Mouse (Mus musculus): ENCODE data around the gene Samd8. TPM values are rescaled to one million over a fixed set of nuclear protein-coding genes. Genes with fewer than 3 reads are reported as not detected.

The Samd8 gene
- total and polyA plus RNA-seq, 2 experiments from 2014 or later = 24.9 to 62.4 TPM

DNA sequence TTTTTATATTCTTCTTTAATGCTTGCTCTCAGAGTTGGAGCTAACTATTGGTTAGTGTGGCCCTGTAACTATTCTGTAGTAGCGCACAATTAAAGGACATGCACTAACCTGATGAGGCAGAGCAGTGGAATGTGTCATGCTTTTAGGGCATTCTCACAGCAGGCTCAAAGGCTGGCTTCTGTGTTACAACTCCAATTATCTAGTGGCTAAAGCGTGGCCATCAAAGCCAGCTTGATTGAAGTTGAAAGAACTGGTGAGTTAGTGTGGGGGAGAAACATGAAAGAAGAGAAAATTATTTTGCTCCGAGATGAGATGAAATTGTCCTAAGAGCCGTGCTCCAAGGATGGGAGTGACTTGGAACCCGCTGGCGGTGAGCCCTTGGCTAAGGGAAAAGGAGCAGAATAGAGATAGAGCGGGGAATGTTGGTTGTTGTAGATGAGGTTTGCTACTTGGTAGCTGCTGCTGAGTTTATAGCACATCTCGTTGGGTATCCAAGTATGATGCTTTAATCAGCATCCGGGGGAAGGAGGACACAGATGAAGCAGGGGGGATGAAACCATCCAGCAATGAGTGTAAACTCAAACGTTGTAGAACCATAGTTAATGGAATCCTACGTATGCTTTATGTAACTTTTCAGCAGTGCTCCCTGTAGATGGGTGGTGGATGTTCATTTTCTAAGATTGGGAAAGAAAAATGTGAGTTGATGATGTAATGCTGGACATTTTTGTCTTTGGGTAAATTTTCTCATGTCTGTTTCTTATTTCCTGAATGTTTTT is 22.4 kb downstream of the Samd8 start:
- DNase-seq (ENCODE audit: low spot score) (no peak), ATAC-seq (no peak)
- Histone ChIP-seq H3K36me3 (ENCODE audit: insufficient read depth, low read length) (peaks cover 5% of the 10 kb centered on the region; the same call in 1 of the 2 replicates), H3K27me3 (ENCODE audit: insufficient read depth, low read length) (no peaks in the 10 kb centered on the region), H3K4me3 (ENCODE audit: low read length) (no peak overlapping the region), H3K4me1 (ENCODE audit: insufficient read depth, low read length) (peaks cover 3% of the 10 kb centered on the region; the same call in 1 of the 2 replicates), H3K4me2 (ENCODE audit: low read depth, low read length) (no peak overlapping the region), H3K27ac (no peak overlapping the region), H3K9me3 (ENCODE audit: low read length) (no peaks in the 10 kb centered on the region), H3K9ac (replicated peaks; ENCODE audit: low read length) (no peak overlapping the region)
- TF ChIP-seq CTCF (IDR thresholded peaks at IDR 0.05; ENCODE audit: low read depth) = no peak
- WGBS = 83% methylated on average over 11 of the region's 11 CpGs

DNA sequence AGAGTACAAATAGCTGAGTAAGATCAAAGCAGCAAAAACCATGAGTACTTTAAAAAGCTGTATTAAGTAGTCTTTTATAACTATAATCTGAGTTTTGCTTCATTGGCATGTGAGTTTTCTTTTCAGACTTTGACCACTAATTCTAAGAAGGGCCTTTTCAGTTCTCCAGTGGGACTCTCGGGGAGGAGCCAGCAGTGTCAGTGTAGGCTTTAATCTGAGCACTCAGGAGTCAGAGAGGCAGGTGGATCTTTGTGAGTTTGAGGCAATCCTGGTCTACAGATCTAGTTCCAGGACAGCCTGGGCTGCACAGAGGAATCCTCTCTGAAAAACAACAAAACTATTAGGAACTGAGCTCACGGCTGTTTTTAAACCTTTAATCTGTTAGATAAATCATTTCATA is 23.6 kb downstream of the Samd8 start:
- H3K36me3 ChIP-seq (ENCODE audit: insufficient read depth, low read length) = peaks cover 5% of the 10 kb centered on the region; the same call in 1 of the 2 replicates
- H3K9ac ChIP-seq (replicated peaks; ENCODE audit: low read length) = no peak overlapping the region
- 72% methylated on average over 2 of the region's 2 CpGs for WGBS
- no peak overlapping the region for H3K4me2 ChIP-seq (ENCODE audit: low read depth, low read length)
- H3K4me1 ChIP-seq (ENCODE audit: insufficient read depth, low read length) = no peaks in the 10 kb centered on the region
- DNase-seq (ENCODE audit: low spot score) (no peak), ATAC-seq (no peak)
- no peak for TF ChIP-seq CTCF (IDR thresholded peaks at IDR 0.05; ENCODE audit: low read depth)
- H3K4me3 ChIP-seq (ENCODE audit: low read length) = no peak overlapping the region
- H3K27me3 ChIP-seq (ENCODE audit: insufficient read depth, low read length) = no peaks in the 10 kb centered on the region
- H3K9me3 ChIP-seq (ENCODE audit: low read length) = no peaks in the 10 kb centered on the region
- no peak overlapping the region for H3K27ac ChIP-seq

DNA sequence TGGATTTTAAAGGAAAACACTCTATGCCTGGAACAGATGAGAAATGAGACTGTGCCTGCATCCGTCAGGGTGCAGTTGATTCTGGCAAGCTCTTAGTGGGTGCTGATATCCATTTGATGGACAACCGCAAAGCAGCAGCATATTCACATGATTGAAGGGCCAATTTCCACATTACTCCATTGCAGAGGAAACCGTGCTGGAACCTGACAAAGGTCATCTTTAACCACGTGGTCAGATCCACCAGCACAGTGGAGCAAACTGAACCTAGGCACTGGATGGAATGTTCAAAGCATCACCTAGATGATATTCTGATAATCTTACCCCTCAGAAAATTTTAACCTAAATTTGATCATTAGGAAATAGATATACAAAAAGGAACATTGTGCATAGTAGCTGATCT is 25.9 kb downstream of the Samd8 start:
- H3K9me3 ChIP-seq (ENCODE audit: low read length) = no peaks in the 10 kb centered on the region
- H3K4me3 ChIP-seq (ENCODE audit: low read length) = no peak overlapping the region
- WGBS = 91% methylated on average over 4 of the region's 4 CpGs
- H3K27ac ChIP-seq = no peak overlapping the region
- ATAC-seq (no peak), DNase-seq (ENCODE audit: low spot score) (no peak)
- no peaks in the 10 kb centered on the region for H3K4me1 ChIP-seq (ENCODE audit: insufficient read depth, low read length)
- no peaks in the 10 kb centered on the region for H3K27me3 ChIP-seq (ENCODE audit: insufficient read depth, low read length)
- no peak for TF ChIP-seq CTCF (IDR thresholded peaks at IDR 0.05; ENCODE audit: low read depth)
- H3K9ac ChIP-seq (replicated peaks; ENCODE audit: low read length) = no peak overlapping the region
- no peak overlapping the region for H3K4me2 ChIP-seq (ENCODE audit: low read depth, low read length)
- peaks cover 5% of the 10 kb centered on the region; the same call in 1 of the 2 replicates for H3K36me3 ChIP-seq (ENCODE audit: insufficient read depth, low read length)

DNA sequence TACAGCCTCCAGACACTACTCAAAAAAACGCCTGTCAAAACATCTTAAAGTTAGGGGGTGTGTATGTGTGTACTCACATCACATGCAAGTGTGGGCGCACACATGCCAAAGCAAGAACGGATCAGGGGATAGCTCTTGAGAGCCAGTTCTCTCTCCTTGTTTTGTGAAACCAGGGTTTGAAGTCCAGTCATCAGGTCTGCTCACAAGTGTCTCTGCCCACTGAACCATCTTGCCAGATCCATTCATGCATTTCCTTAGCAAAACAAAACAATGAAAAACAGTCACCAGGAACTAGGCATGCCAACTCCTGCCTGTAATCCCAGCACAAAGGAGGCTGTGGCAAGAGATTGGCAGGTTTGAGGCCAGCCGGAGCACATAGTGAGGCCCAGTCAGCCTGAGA is 36.2 kb downstream of the Samd8 start:
- H3K4me2 ChIP-seq (ENCODE audit: low read depth, low read length) = no peak overlapping the region
- no peaks in the 10 kb centered on the region for H3K9me3 ChIP-seq (ENCODE audit: low read length)
- no peak overlapping the region for H3K9ac ChIP-seq (replicated peaks; ENCODE audit: low read length)
- no peak overlapping the region for H3K27ac ChIP-seq
- no peak overlapping the region for H3K4me3 ChIP-seq (ENCODE audit: low read length)
- ATAC-seq (no peak), DNase-seq (ENCODE audit: low spot score) (no peak)
- peaks cover 18% of the 10 kb centered on the region; the same call in 1 of the 2 replicates for H3K36me3 ChIP-seq (ENCODE audit: insufficient read depth, low read length)
- H3K27me3 ChIP-seq (ENCODE audit: insufficient read depth, low read length) = no peaks in the 10 kb centered on the region
- WGBS = 72% methylated on average over 4 of the region's 4 CpGs
- no peak for TF ChIP-seq CTCF (IDR thresholded peaks at IDR 0.05; ENCODE audit: low read depth)
- no peaks in the 10 kb centered on the region for H3K4me1 ChIP-seq (ENCODE audit: insufficient read depth, low read length)

DNA sequence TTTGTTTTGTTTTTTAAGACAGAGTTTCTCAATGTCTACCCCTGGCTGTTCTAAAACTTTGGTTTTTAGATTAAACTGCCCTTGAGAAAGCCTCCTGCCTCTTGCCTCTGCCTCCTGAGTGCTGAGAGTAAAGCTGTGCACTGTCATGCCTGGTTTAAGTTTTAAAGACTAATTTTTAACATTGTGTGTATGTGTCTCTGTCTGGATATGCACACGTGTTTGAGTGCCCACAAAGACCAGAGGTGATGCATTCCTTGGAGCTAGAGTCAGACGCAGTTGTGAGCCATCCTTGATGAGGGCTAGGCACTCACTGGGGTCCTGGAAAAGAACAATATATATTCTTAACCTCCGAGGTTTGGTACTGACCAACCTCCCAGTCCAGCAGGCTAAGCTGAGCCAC is 37.0 kb downstream of the Samd8 start:
- no peaks in the 10 kb centered on the region for H3K27me3 ChIP-seq (ENCODE audit: insufficient read depth, low read length)
- peaks cover 17% of the 10 kb centered on the region; the same call in 1 of the 2 replicates for H3K36me3 ChIP-seq (ENCODE audit: insufficient read depth, low read length)
- 89% methylated on average over 3 of the region's 3 CpGs for WGBS
- no peaks in the 10 kb centered on the region for H3K9me3 ChIP-seq (ENCODE audit: low read length)
- no peaks in the 10 kb centered on the region for H3K4me1 ChIP-seq (ENCODE audit: insufficient read depth, low read length)
- DNase-seq (ENCODE audit: low spot score) (no peak), ATAC-seq (no peak)
- no peak overlapping the region for H3K4me3 ChIP-seq (ENCODE audit: low read length)
- H3K4me2 ChIP-seq (ENCODE audit: low read depth, low read length) = no peak overlapping the region
- TF ChIP-seq CTCF (IDR thresholded peaks at IDR 0.05; ENCODE audit: low read depth) = no peak
- no peak overlapping the region for H3K27ac ChIP-seq
- H3K9ac ChIP-seq (replicated peaks; ENCODE audit: low read length) = no peak overlapping the region

DNA sequence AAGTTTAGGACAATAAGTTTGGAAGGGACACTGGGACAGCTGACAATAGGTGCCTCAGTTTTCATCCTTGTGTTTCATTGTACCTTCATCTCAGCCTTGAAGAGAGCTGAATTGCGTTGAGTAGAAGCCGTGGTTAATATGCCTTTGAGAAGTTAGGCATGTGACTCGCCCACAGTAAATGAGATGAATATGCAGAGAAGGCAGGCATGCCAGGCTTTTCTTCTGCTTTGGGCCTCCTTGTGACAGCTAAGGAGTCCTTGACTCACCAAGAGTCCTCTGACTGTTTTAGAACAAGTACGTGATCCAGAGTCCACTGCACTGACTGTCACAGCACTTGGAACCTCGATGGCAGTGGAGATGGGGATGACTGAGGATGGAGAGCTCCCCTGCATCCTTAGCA is 37.8 kb downstream of the Samd8 start:
- no peaks in the 10 kb centered on the region for H3K4me1 ChIP-seq (ENCODE audit: insufficient read depth, low read length)
- no peak overlapping the region for H3K4me3 ChIP-seq (ENCODE audit: low read length)
- DNase-seq (ENCODE audit: low spot score) (no peak), ATAC-seq (no peak)
- H3K27ac ChIP-seq = no peak overlapping the region
- H3K36me3 ChIP-seq (ENCODE audit: insufficient read depth, low read length) = peaks cover 14% of the 10 kb centered on the region; the same call in 1 of the 2 replicates
- no peak overlapping the region for H3K9ac ChIP-seq (replicated peaks; ENCODE audit: low read length)
- TF ChIP-seq CTCF (IDR thresholded peaks at IDR 0.05; ENCODE audit: low read depth) = no peak
- no peaks in the 10 kb centered on the region for H3K9me3 ChIP-seq (ENCODE audit: low read length)
- H3K27me3 ChIP-seq (ENCODE audit: insufficient read depth, low read length) = no peaks in the 10 kb centered on the region
- 88% methylated on average over 5 of the region's 5 CpGs for WGBS
- no peak overlapping the region for H3K4me2 ChIP-seq (ENCODE audit: low read depth, low read length)

DNA sequence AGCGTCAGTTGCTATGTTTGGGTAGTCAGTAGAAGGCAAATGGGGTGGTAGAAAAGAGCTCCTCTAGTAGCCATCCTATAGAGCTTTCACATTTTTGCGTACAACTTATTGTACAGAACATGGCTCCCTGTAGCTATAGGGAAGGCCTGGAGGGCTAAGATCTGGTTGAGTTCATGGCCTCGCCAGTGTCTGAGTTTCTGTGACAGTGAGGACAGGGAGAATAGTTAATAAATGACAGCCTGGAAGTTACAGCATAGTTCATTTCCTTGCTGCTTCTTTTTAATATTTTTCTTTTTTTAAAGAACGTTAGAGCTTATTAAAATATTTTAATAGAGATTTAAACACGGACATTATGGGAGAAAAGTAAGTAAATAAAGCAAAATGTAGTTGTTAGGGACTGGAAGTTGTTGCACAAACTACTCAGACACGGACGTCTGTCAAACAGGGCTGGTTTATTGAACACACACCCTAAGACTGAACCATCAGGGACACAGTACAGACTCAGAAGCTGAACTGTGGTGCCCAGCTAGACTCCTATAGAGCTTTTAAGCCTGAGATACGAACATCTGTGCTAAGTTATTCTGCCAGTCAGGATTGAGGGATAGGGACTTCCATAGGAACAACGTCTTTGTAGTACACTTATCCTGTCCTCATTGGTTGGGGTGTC is 40.4 kb downstream of the Samd8 start:
- Histone ChIP-seq H3K4me1 (ENCODE audit: insufficient read depth, low read length) (no peaks in the 10 kb centered on the region), H3K9ac (replicated peaks; ENCODE audit: low read length) (no peak overlapping the region), H3K4me2 (ENCODE audit: low read depth, low read length) (no peak overlapping the region), H3K36me3 (ENCODE audit: insufficient read depth, low read length) (peaks cover 7% of the 10 kb centered on the region; the same call in 1 of the 2 replicates), H3K27ac (no peak overlapping the region), H3K9me3 (ENCODE audit: low read length) (no peaks in the 10 kb centered on the region), H3K27me3 (ENCODE audit: insufficient read depth, low read length) (no peaks in the 10 kb centered on the region), H3K4me3 (ENCODE audit: low read length) (no peak overlapping the region)
- 91% methylated on average over 9 of the region's 9 CpGs for WGBS
- ATAC-seq (no peak), DNase-seq (ENCODE audit: low spot score) (no peak)
- no peak for TF ChIP-seq CTCF (IDR thresholded peaks at IDR 0.05; ENCODE audit: low read depth)
